Mouse (Mus musculus): ENCODE measurements around the gene Foxred2. TPM values are rescaled to one million over a fixed set of nuclear protein-coding genes. Genes with fewer than 3 reads are reported as not detected.

Gene Foxred2
- polyA plus RNA-seq, 1 experiment from 2014 or later = 11.8 TPM

Other genes starting within 250 kb of the Foxred2 start
- gene Apol9b, start 227.7 kb downstream of the Foxred2 start, polyA plus RNA-seq (2015; fragmentation: Nextera tagmentation; extraction: Ambion mirVana) = not detected in 2 replicates
- 0.18 and 0.23 TPM in 2 replicates for gene Apol8, start 199.7 kb downstream of the Foxred2 start, polyA plus RNA-seq (2015; fragmentation: Nextera tagmentation; extraction: Ambion mirVana)
- 11.9 and 14.2 TPM in 2 replicates for gene Myh9, start 114.5 kb downstream of the Foxred2 start, polyA plus RNA-seq (2015; fragmentation: Nextera tagmentation; extraction: Ambion mirVana)
- 203 and 229 TPM in 2 replicates for gene Txn2, start 27.7 kb downstream of the Foxred2 start, polyA plus RNA-seq (2015; fragmentation: Nextera tagmentation; extraction: Ambion mirVana)
- 162 and 180 TPM in 2 replicates for gene Eif3d, start 14.1 kb upstream of the Foxred2 start, polyA plus RNA-seq (2015; fragmentation: Nextera tagmentation; extraction: Ambion mirVana)
- 14.4 and 15.3 TPM in 2 replicates for gene Cacng2, start 163.3 kb upstream of the Foxred2 start, polyA plus RNA-seq (2015; fragmentation: Nextera tagmentation; extraction: Ambion mirVana)
- gene Ift27, start 217.4 kb upstream of the Foxred2 start, polyA plus RNA-seq (2015; fragmentation: Nextera tagmentation; extraction: Ambion mirVana) = 100 and 106 TPM in 2 replicates
- 1.7 and 3.0 TPM in 2 replicates for gene Pvalb, start 249.7 kb upstream of the Foxred2 start, polyA plus RNA-seq (2015; fragmentation: Nextera tagmentation; extraction: Ambion mirVana)

Data from midbrain, embryonic 15.5 days (tissue).